Mouse (Mus musculus) erythroblast, embryonic 14.5 days (primary cell): ENCODE measurements around the gene Runx2.

Source experiments
- GATA1 ChIP-seq: IDR thresholded peaks from 2 replicates; pipeline ENCODE4 v1.6.1; 2012; ENCODE audit warnings: low read length, inconsistent platforms, mixed read lengths
- TAL1 ChIP-seq: IDR thresholded peaks from 3 replicates; pipeline ENCODE4 v1.6.1; 2012; ENCODE audit warnings: low read length, inconsistent platforms, mixed read lengths

GRCm38 (mm10) chr17:44707956-44708355 is 106.6 kb downstream of the Runx2 start:
- no peak for TF ChIP-seq GATA1
- TF ChIP-seq TAL1: no peak
